Mouse (Mus musculus) lung, embryonic 16.5 days (tissue): Measurements from ENCODE around the gene Slc37a1. TPM values are rescaled to one million over a fixed set of nuclear protein-coding genes. Genes with fewer than 3 reads are reported as not detected.

Experiments
- ATAC-seq: fragments of 200-750 bp; cut with Nextera tagmentation; 2 replicates; pipeline ENCODE4 v1.8.0; 2017; ENCODE audit warnings: low read depth, mild to moderate bottlenecking, moderate library complexity
- H3K27ac ChIP-seq: fragments of 300-500 bp; sonication (generic); 2 replicates; pipeline ENCODE4 v1.5.1; 2014; ENCODE audit warnings: mild to moderate bottlenecking, control low read depth, low read length
- H3K27me3 ChIP-seq: fragments of 300-500 bp; sonication (generic); 2 replicates; pipeline ENCODE4 v1.6.1; 2014; ENCODE audit warnings: low read depth, low read length, mixed read lengths; ENCODE audit not compliant: control insufficient read depth, insufficient read depth
- H3K36me3 ChIP-seq: fragments of 300-500 bp; sonication (generic); 2 replicates; pipeline ENCODE4 v1.6.1; 2014; ENCODE audit warnings: low read length; ENCODE audit not compliant: control insufficient read depth, insufficient read depth
- H3K4me1 ChIP-seq: fragments of 300-500 bp; sonication (generic); replicated peaks from 2 replicates; pipeline ENCODE4 v1.6.1; 2014; ENCODE audit warnings: low read length, mixed read lengths; ENCODE audit not compliant: control insufficient read depth, insufficient read depth
- H3K4me2 ChIP-seq: fragments of 300-500 bp; sonication (generic); 2 replicates; pipeline ENCODE4 v1.6.1; 2014; ENCODE audit warnings: low read depth, low read length, control low read depth
- H3K4me3 ChIP-seq: fragments of 300-500 bp; sonication (generic); 2 replicates; pipeline ENCODE4 v1.5.1; 2014; ENCODE audit warnings: mild to moderate bottlenecking, low read length, control low read depth
- H3K9ac ChIP-seq: fragments of 300-500 bp; sonication (generic); 2 replicates; pipeline ENCODE4 v1.6.1; 2014; ENCODE audit warnings: low read length, control low read depth
- H3K9me3 ChIP-seq: fragments of 300-500 bp; sonication (generic); 2 replicates; pipeline ENCODE4 v1.6.1; 2016; ENCODE audit warnings: low read length; ENCODE audit not compliant: control insufficient read depth
- WGBS: fragments of 180-500 bp; shearing (Covaris S2); extraction: QIAGEN DNeasy Blood & Tissue Kit; methylation state at CpG from one replicate; pipeline ENCODE4 v1.1.7; 2014; 5-methylcytosine and 5-hydroxymethylcytosine counted together
- polyA plus RNA-seq: library from polyadenylated mRNA; unstranded; fragments of >200 nt; fragmentation: Nextera tagmentation; extraction: Ambion mirVana; gene quantifications from 2 replicates; pipeline ENCODE4 v1.2.1, GENCODE M21; 2015

Slc37a1 gene
- polyA plus RNA-seq, 1 experiment from 2014 or later = 13.4 TPM

DNA sequence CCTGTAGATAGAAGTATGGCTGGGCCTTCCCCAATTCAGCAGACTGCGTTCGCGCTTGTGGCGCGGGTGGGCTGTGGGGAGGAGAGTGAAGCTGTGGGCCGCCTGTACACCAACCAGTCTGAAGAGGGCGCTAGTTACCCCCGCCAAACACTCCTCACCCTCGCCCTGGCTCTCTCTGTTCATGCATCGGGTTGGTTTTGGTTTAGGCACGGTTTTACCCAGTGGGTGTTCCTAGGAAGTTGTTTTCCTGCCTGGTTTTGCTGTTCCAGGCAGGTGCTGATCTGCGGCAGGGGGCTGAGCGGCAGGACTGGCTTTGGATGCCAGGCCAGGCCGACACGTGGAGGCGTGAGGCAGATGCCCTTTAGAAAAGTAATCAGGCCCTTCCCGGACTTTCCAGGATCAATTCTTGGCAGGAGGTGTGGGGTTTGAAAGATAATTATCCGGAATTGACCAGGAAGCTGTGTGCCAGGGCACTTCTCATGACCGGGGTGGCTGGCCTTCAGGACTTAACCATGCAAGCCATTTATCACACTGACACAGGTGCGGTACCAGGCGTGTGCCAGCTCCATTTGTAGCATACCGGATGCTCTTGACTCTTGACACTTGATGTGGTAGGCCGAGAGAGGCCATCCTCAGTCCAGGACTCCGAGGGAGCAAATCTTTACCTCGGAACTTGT, 8.8 kb downstream of the Slc37a1 start:
- ATAC-seq = peak; percentile 21
- WGBS = 18% methylated on average over 25 of the region's 25 CpGs

GRCm38 (mm10) chr17:31295892-31296781, 9.5 kb downstream of the Slc37a1 start:
- WGBS = under 1% methylated on average over 66 of the region's 68 CpGs
- Histone ChIP-seq H3K27me3 (no peaks in the 10 kb centered on the region), H3K4me1 (peaks cover 13% of the 10 kb centered on the region), H3K4me2 (peak overlapping the region; percentile 90), H3K9me3 (no peaks in the 10 kb centered on the region), H3K4me3 (peak overlapping the region; percentile 55), H3K36me3 (no peaks in the 10 kb centered on the region), H3K27ac (peak overlapping the region; percentile 70), H3K9ac (peak overlapping the region; percentile 72)
- peak; percentile 82 for ATAC-seq

More for the DNA sequence above, 8.8 kb downstream of the Slc37a1 start:
- Histone ChIP-seq H3K9me3 (no peaks in the 10 kb centered on the region), H3K4me2 (peak overlapping the region; percentile 90), H3K4me3 (peak overlapping the region; percentile 55), H3K27ac (peak overlapping the region; percentile 70), H3K36me3 (no peaks in the 10 kb centered on the region), H3K4me1 (peaks cover 13% of the 10 kb centered on the region), H3K27me3 (no peaks in the 10 kb centered on the region), H3K9ac (peak overlapping the region; percentile 72)

- ATAC-seq = peak; percentile 58
- no peaks in the 10 kb centered on the region for H3K36me3 ChIP-seq
- H3K4me2 ChIP-seq = peak overlapping the region; percentile 90
- under 1% methylated on average over 7 of the region's 7 CpGs for WGBS
- no peaks in the 10 kb centered on the region for H3K27me3 ChIP-seq
- H3K4me3 ChIP-seq = peak overlapping the region; percentile 55
- peak overlapping the region; percentile 72 for H3K9ac ChIP-seq
- peaks cover 13% of the 10 kb centered on the region for H3K4me1 ChIP-seq
- peak overlapping the region; percentile 70 for H3K27ac ChIP-seq
- no peaks in the 10 kb centered on the region for H3K9me3 ChIP-seq
Measured at GRCm38 (mm10) chr17:31297521-31297939, 10.9 kb downstream of the Slc37a1 start.

DNA sequence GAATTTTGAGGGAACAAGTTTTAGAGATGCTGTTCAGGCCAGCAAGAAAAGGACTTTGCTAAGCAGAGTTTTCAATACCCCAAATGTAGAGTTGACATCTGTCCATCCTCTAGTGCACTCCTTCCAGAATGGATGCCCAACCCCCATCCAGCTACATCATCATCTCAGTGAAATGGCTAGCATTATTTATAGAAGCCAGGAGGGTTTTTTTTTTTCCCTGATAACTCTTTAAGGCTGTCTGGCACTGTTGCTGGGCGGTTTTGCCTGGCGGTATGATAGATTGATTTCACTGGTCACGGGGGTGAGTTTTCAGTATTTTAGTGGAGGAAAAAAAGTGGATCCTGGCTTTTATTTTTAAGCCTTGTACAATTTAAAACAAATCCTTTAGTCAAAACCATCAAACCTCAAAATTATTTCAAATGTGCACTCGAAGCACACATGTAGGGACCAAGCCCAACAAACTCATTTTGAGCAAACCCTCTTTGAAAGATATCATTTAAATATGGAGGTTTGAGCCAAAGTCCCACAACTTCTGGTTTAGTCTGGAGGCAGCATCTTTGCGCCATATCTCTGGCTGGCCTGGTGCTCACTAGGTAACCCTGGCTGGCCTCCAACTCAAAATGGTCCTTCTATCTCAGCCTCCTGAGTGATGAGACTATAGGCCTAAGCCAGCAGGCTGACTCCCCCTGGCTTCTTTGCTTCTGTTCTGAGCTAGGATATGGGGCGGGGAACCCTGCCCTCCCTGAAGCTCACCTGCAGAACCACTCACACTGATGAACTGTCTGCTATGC, 12.0 kb downstream of the Slc37a1 start:
- Histone ChIP-seq H3K9ac (no peak overlapping the region), H3K27ac (no peak overlapping the region; the same call in 1 of the 2 replicates), H3K4me2 (no peak overlapping the region), H3K9me3 (no peaks in the 10 kb centered on the region), H3K27me3 (no peaks in the 10 kb centered on the region), H3K4me1 (peaks cover 13% of the 10 kb centered on the region), H3K36me3 (no peaks in the 10 kb centered on the region), H3K4me3 (no peak overlapping the region)
- 82% methylated on average over 6 of the region's 6 CpGs for WGBS
- no peak for ATAC-seq

GRCm38 (mm10) chr17:31299981-31300380, 13.4 kb downstream of the Slc37a1 start:
- H3K4me1 ChIP-seq = peaks cover 13% of the 10 kb centered on the region
- no peak overlapping the region for H3K9ac ChIP-seq
- no peak overlapping the region for H3K27ac ChIP-seq
- 82% methylated on average over 4 of the region's 4 CpGs for WGBS
- no peak overlapping the region for H3K4me2 ChIP-seq
- H3K4me3 ChIP-seq = no peak overlapping the region
- no peaks in the 10 kb centered on the region for H3K36me3 ChIP-seq
- H3K27me3 ChIP-seq = no peaks in the 10 kb centered on the region
- no peak for ATAC-seq
- H3K9me3 ChIP-seq = no peaks in the 10 kb centered on the region

GRCm38 (mm10) chr17:31300736-31301135, 14.1 kb downstream of the Slc37a1 start:
- no peak overlapping the region for H3K4me3 ChIP-seq
- no peak overlapping the region for H3K4me2 ChIP-seq
- H3K9ac ChIP-seq = no peak overlapping the region
- no peaks in the 10 kb centered on the region for H3K27me3 ChIP-seq
- peaks cover 8% of the 10 kb centered on the region for H3K4me1 ChIP-seq
- 43% methylated on average over 3 of the region's 3 CpGs for WGBS
- no peaks in the 10 kb centered on the region for H3K36me3 ChIP-seq
- no peak overlapping the region for H3K27ac ChIP-seq
- no peaks in the 10 kb centered on the region for H3K9me3 ChIP-seq
- ATAC-seq = no peak

DNA sequence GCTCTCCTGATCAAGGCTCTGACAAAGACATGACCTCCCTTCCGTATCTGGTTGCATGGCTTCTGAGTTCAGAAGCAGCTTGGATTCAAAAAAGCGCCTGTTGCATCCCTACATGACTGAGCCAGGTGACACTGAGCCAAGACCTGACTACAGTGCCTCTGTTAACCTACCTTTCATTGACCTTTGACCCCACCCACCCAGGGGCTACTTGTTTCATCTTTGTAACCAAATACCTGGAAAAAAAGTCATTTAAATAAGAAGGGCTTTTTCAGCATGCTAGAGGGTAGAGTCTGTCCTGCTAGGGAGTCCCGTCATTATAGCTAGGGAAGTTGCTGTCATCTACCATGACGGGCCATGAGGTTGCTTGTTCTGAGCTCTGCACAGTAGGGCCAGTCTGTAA, 16.8 kb downstream of the Slc37a1 start:
- no peak for ATAC-seq
- Histone ChIP-seq H3K36me3 (no peaks in the 10 kb centered on the region), H3K27me3 (no peaks in the 10 kb centered on the region), H3K9me3 (no peaks in the 10 kb centered on the region), H3K4me3 (no peak overlapping the region), H3K9ac (no peak overlapping the region), H3K4me2 (no peak overlapping the region), H3K27ac (no peak overlapping the region), H3K4me1 (no peaks in the 10 kb centered on the region)
- WGBS = 92% methylated on average over 4 of the region's 4 CpGs

- no peak overlapping the region for H3K4me3 ChIP-seq
- H3K4me1 ChIP-seq = no peaks in the 10 kb centered on the region
- no peak overlapping the region for H3K9ac ChIP-seq
- H3K27ac ChIP-seq = peak overlapping the region; percentile 93
- 26% methylated on average over 12 of the region's 12 CpGs for WGBS
- peak; percentile 94 for ATAC-seq
- no peaks in the 10 kb centered on the region for H3K27me3 ChIP-seq
- no peaks in the 10 kb centered on the region for H3K9me3 ChIP-seq
- H3K4me2 ChIP-seq = peak overlapping the region; percentile 17; the same call in 1 of the 2 replicates
- H3K36me3 ChIP-seq = no peaks in the 10 kb centered on the region
Measured at GRCm38 (mm10) chr17:31304895-31305775, 18.5 kb downstream of the Slc37a1 start.
